10 mouse cellular contexts compared by ENCODE assay signal in genomic region chr16:92369260-92369659, GRCm38 (mm10). TPM values are rescaled to one million over a fixed set of nuclear protein-coding genes. Genes with fewer than 3 reads are reported as not detected.
DNase-seq lines count a peak whose midpoint lies in the region; ATAC-seq lines count a peak whose summit lies in the region.
"Had no signal": no experiment of that assay in that cellular context is flagged by ENCODE, and none has a peak within 500 bp of the region (broad histone marks: within the 10 kb centered on the region; RNA-seq: fewer than 3 reads in every experiment).

No protein-coding gene starts in this region.

- H3K9ac ChIP-seq in heart, embryonic 12.5 days = no peak overlapping the region
- H3K9ac ChIP-seq: limb, embryonic 12.5 days had no signal

- DNase-seq in heart, postnatal 14 days = no peak
- DNase-seq in c-Kit-positive CD71-negative TER-119-negative erythroid progenitor cells, embryonic 14.5 days (ENCODE audit: low read depth) = peak; percentile 37
- peak; percentile 45 to 51 for DNase-seq in kidney, postnatal 36 days
- no peak for DNase-seq in left cerebral cortex, postnatal 10 days (ENCODE audit: extremely low spot score in 1 of 2, low spot score in 2 of 2)
- DNase-seq in Muller cell, postnatal 12 days (ENCODE audit: inconsistent ontology term) = no peak
- DNase-seq in cerebellum, adult 9-11 months = no peak
- DNase-seq: right cerebral cortex, postnatal 4 days had no signal

- H3K36me3 ChIP-seq in heart, embryonic 12.5 days = no peaks in the 10 kb centered on the region
- H3K36me3 ChIP-seq: limb, embryonic 12.5 days had no signal

- H3K4me2 ChIP-seq in heart, embryonic 12.5 days = no peak overlapping the region
- H3K4me2 ChIP-seq: limb, embryonic 12.5 days had no signal

- no peaks in the 10 kb centered on the region for H3K9me3 ChIP-seq in heart, embryonic 12.5 days (replicated peaks)
- H3K9me3 ChIP-seq: limb, embryonic 12.5 days had no signal

- no peak overlapping the region for H3K4me3 ChIP-seq in heart, embryonic 12.5 days
- H3K4me3 ChIP-seq: limb, embryonic 12.5 days had no signal

- no peaks in the 10 kb centered on the region for H3K27me3 ChIP-seq in heart, embryonic 12.5 days (replicated peaks)

- intact Hi-C loops in heart, postnatal 14 days (cut with DNase I) = no loop called here
- intact Hi-C loops in left cerebral cortex, postnatal 10 days (cut with DNase I) = no loop called here

- H3K4me1 ChIP-seq in heart, embryonic 12.5 days (replicated peaks) = peaks cover 46% of the 10 kb centered on the region

- peak overlapping the region; percentile 41 for H3K27ac ChIP-seq in heart, embryonic 12.5 days (ENCODE audit: poor library complexity, severe bottlenecking)
- H3K27ac ChIP-seq: limb, embryonic 12.5 days had no signal

- ATAC-seq in heart, embryonic 12.5 days (ENCODE audit: insufficient number of reproducible peaks, low FRiP score) = peak; percentile 81
- peak; percentile 90 for ATAC-seq in megakaryocyte-erythroid progenitor cell, adult 5-6 weeks (replicated peaks; ENCODE audit: low FRiP score, low TSS enrichment, poor library complexity, severe bottlenecking)

- 32% methylated on average over 2 of the region's 2 CpGs for WGBS in heart, embryonic 12.5 days

RNA-seq across cellular contexts. Expression of gene Kcne1, which starts 10.0 kb away (rescaled TPM):
- polyA plus RNA-seq in heart, embryonic 12.5 days (2016; fragmentation: Nextera tagmentation; extraction: Ambion mirVana) = 78.4 and 87.1 TPM in 2 replicates
- 100 to 1,000 TPM; 171 to 231 TPM for total RNA-seq in heart, postnatal 14 days (2021)
- total RNA-seq in megakaryocyte-erythroid progenitor cell, adult 5-6 weeks (2014; fragmentation: Nextera tagmentation) = not detected in 2 replicates
- total RNA-seq in megakaryocyte-erythroid progenitor cell, adult 5-6 weeks (2017) = not detected in 2 replicates
- total RNA-seq in left cerebral cortex, postnatal 10 days (2021) = not detected
- polyA plus RNA-seq: limb, embryonic 12.5 days had no signal

RNA-seq across cellular contexts. Expression of gene Fam243, which starts 48.0 kb away (rescaled TPM):
- polyA plus RNA-seq in heart, embryonic 12.5 days (2016; fragmentation: Nextera tagmentation; extraction: Ambion mirVana) = not detected in 2 replicates
- total RNA-seq in heart, postnatal 14 days (2021) = 1 to 10 TPM; 1.2 to 1.4 TPM
- total RNA-seq in megakaryocyte-erythroid progenitor cell, adult 5-6 weeks (2014; fragmentation: Nextera tagmentation) = not detected in 2 replicates
- not detected in 2 replicates for total RNA-seq in megakaryocyte-erythroid progenitor cell, adult 5-6 weeks (2017)
- not detected for total RNA-seq in left cerebral cortex, postnatal 10 days (2021)
- polyA plus RNA-seq: limb, embryonic 12.5 days had no signal

Comparison
In these comparisons a context has a peak if more than half of its experiments do, and no peak if none do; other contexts are left out.
1. DNase-seq: peak in c-Kit-positive CD71-negative TER-119-negative erythroid progenitor cells, embryonic 14.5 days (single experiment) and kidney, postnatal 36 days (2 of 2); none in heart, postnatal 14 days (0 of 2), left cerebral cortex, postnatal 10 days (0 of 2), Muller cell, postnatal 12 days (single experiment) and cerebellum, adult 9-11 months (single experiment).
2. RNA of gene Kcne1, which starts 10.0 kb away (total RNA-seq): 171 to 231 TPM in heart, postnatal 14 days; not detected in left cerebral cortex, postnatal 10 days and not detected in megakaryocyte-erythroid progenitor cell, adult 5-6 weeks; every median in the first group is over 100 times any median in the second.